Comparison of ENCODE assay signal across 12 mouse cellular contexts in the genomic region with DNA sequence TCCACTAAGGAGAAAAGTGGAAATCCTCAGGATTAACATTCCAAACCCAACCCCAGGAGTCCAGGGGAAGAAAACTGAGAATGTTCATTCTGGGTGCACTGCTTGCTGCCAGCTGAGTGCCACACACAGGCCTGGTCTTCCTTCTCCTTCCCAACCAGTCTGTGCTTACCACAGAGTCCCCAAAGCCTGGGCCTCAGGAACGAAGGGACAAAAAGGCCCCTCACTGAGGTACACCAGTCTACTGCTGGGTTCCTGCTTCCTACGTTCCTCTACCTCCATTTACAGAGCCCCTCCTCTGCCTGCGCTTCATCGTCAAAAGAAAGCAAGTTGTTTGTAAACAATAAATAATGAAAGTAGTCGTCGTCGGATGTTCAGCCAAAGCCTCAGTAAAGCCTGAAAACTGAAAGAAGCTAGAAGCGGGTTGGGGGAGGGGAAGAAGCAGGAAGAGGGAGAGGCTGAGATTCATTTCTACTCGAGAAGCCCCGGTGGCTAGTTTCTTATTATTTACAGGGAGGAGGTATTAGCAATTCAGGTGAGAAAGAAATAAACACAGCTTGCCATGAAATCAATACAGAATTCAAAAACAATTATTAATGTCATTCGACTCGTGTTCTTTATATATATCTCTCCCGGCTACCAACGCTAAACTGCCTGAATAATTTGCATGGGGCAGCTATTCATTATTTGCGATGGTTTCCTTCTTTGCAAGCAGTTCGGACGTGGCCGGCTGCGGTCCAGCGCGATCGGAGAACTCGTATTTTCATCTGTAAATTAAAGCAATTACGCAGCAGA. TPM values are rescaled to one million over a fixed set of nuclear protein-coding genes. Genes with fewer than 3 reads are reported as not detected.
DNase-seq lines count a peak whose midpoint lies in the region; ATAC-seq and TF ChIP-seq lines count a peak whose summit lies in the region.
"Had no signal": no experiment of that assay in that cellular context is flagged by ENCODE, and none has a peak within 500 bp of the region (broad histone marks: within the 10 kb centered on the region; RNA-seq: fewer than 3 reads in every experiment).

No protein-coding gene starts in this region.

- no peak overlapping the region for H3K27ac ChIP-seq in kidney, postnatal 0 days
- H3K27ac ChIP-seq in embryonic facial prominence, embryonic 13.5 days = no peak overlapping the region
- no peak overlapping the region for H3K27ac ChIP-seq in intestine, embryonic 14.5 days (ENCODE audit: low read depth)
- no peak overlapping the region for H3K27ac ChIP-seq in neural tube, embryonic 13.5 days (replicated peaks)

- no peak overlapping the region for H3K9ac ChIP-seq in kidney, postnatal 0 days (ENCODE audit: low read depth, low read length)
- no peak overlapping the region for H3K9ac ChIP-seq in embryonic facial prominence, embryonic 13.5 days
- H3K9ac ChIP-seq in intestine, embryonic 14.5 days (ENCODE audit: low read length) = no peak overlapping the region
- H3K9ac ChIP-seq in neural tube, embryonic 13.5 days = no peak overlapping the region

- peak overlapping the region; percentile 27 for H3K4me3 ChIP-seq in kidney, postnatal 0 days (replicated peaks; ENCODE audit: low read depth, low read length)
- H3K4me3 ChIP-seq in embryonic facial prominence, embryonic 13.5 days = peak overlapping the region; percentile 16
- H3K4me3 ChIP-seq in intestine, embryonic 14.5 days (ENCODE audit: low read depth, low read length) = no peak overlapping the region
- H3K4me3 ChIP-seq in neural tube, embryonic 13.5 days = peak overlapping the region; percentile 14

- peak overlapping the region; percentile 44 for H3K4me2 ChIP-seq in kidney, postnatal 0 days (ENCODE audit: low read length)
- H3K4me2 ChIP-seq in embryonic facial prominence, embryonic 13.5 days = peak overlapping the region; percentile 32
- H3K4me2 ChIP-seq in intestine, embryonic 14.5 days (ENCODE audit: low read length) = peak overlapping the region; percentile 12; the same call in 1 of the 2 replicates
- peak overlapping the region; percentile 39 for H3K4me2 ChIP-seq in neural tube, embryonic 13.5 days

- H3K36me3 ChIP-seq in kidney, postnatal 0 days (ENCODE audit: insufficient read depth, low read length) = no peaks in the 10 kb centered on the region
- H3K36me3 ChIP-seq in embryonic facial prominence, embryonic 13.5 days = no peaks in the 10 kb centered on the region
- H3K36me3 ChIP-seq in intestine, embryonic 14.5 days (ENCODE audit: control insufficient read depth, insufficient read depth, low read length) = no peaks in the 10 kb centered on the region
- no peaks in the 10 kb centered on the region for H3K36me3 ChIP-seq in neural tube, embryonic 13.5 days

- DNase-seq in kidney, postnatal 0 days (ENCODE audit: low spot score) = no peak
- DNase-seq in kidney, adult 9 months = no peak
- no peak for DNase-seq in intestine, embryonic 14.5 days (ENCODE audit: low spot score)
- DNase-seq in adrenal gland, postnatal 14 days = no peak
- no peak for DNase-seq in cerebellum, adult 9-11 months
- DNase-seq in testis, postnatal 10 days (ENCODE audit: low spot score) = no peak
- DNase-seq: cerebellum, adult 11-12 months; left cerebral cortex, postnatal 4 days; thymus, adult 2 months had no signal

- H3K4me1 ChIP-seq in kidney, postnatal 0 days (replicated peaks; ENCODE audit: insufficient read depth, low read length) = peaks cover 17% of the 10 kb centered on the region
- H3K4me1 ChIP-seq in embryonic facial prominence, embryonic 13.5 days = peaks cover 29% of the 10 kb centered on the region
- H3K4me1 ChIP-seq in intestine, embryonic 14.5 days (replicated peaks; ENCODE audit: control insufficient read depth, insufficient read depth, low read length) = peaks cover 10% of the 10 kb centered on the region
- peaks cover 41% of the 10 kb centered on the region for H3K4me1 ChIP-seq in neural tube, embryonic 13.5 days (replicated peaks)

- H3K9me3 ChIP-seq in kidney, postnatal 0 days (replicated peaks; ENCODE audit: low read length) = no peaks in the 10 kb centered on the region
- no peaks in the 10 kb centered on the region for H3K9me3 ChIP-seq in embryonic facial prominence, embryonic 13.5 days
- no peaks in the 10 kb centered on the region for H3K9me3 ChIP-seq in intestine, embryonic 14.5 days (ENCODE audit: control insufficient read depth, low read length)
- no peaks in the 10 kb centered on the region for H3K9me3 ChIP-seq in neural tube, embryonic 13.5 days

- no peak for TF ChIP-seq CTCF in kidney, postnatal 0 days (IDR thresholded peaks at IDR 0.05; ENCODE audit: low read depth)

- peaks cover 91% of the 10 kb centered on the region for H3K27me3 ChIP-seq in kidney, postnatal 0 days (ENCODE audit: insufficient read depth, low read length)
- H3K27me3 ChIP-seq in embryonic facial prominence, embryonic 13.5 days = peaks cover 100% of the 10 kb centered on the region
- H3K27me3 ChIP-seq in intestine, embryonic 14.5 days (replicated peaks; ENCODE audit: control insufficient read depth, insufficient read depth, low read length) = peaks cover 97% of the 10 kb centered on the region
- H3K27me3 ChIP-seq in neural tube, embryonic 13.5 days = peaks cover 100% of the 10 kb centered on the region

- ATAC-seq in kidney, postnatal 0 days (replicated peaks; ENCODE audit: low FRiP score, low read depth) = no peak
- ATAC-seq in embryonic facial prominence, embryonic 13.5 days (ENCODE audit: insufficient number of reproducible peaks, insufficient read depth, low FRiP score, low TSS enrichment, low read depth) = no peak
- no peak for ATAC-seq in intestine, embryonic 14.5 days (replicated peaks; ENCODE audit: low FRiP score, low TSS enrichment, low read depth)
- no peak for ATAC-seq in neural tube, embryonic 13.5 days (ENCODE audit: low read depth)

- 6% methylated on average over 24 of the region's 24 CpGs for WGBS in kidney, postnatal 0 days
- WGBS in embryonic facial prominence, embryonic 13.5 days = 3% methylated on average over 24 of the region's 24 CpGs
- WGBS in intestine, embryonic 14.5 days = 4% methylated on average over 24 of the region's 24 CpGs
- 2% methylated on average over 24 of the region's 24 CpGs for WGBS in neural tube, embryonic 13.5 days

RNA-seq across cellular contexts. Expression of a gene that starts 2.3 kb away (rescaled TPM):
- 0.18 and 0.20 TPM in 2 replicates for polyA plus RNA-seq in kidney, postnatal 0 days (2015; fragmentation: Nextera tagmentation; extraction: Ambion mirVana)
- polyA plus RNA-seq in embryonic facial prominence, embryonic 13.5 days (2015; fragmentation: Nextera tagmentation; extraction: Ambion mirVana) = 11.6 and 13.3 TPM in 2 replicates
- 0.07 and 0.16 TPM in 2 replicates for polyA plus RNA-seq in intestine, embryonic 14.5 days (2014; fragmentation: Nextera tagmentation; extraction: Ambion mirVana)
- 0.80 and 1.1 TPM in 2 replicates for polyA plus RNA-seq in neural tube, embryonic 13.5 days (2015; fragmentation: Nextera tagmentation; extraction: Ambion mirVana)
- not detected in 2 replicates for total RNA-seq in adrenal gland, postnatal 14 days (2021)
- total RNA-seq: gastrocnemius, postnatal 4 days; left cerebral cortex, postnatal 4 days had no signal
